Mouse (Mus musculus) C2C12 (cell line): ENCODE measurements around the gene Rho. TPM values are rescaled to one million over a fixed set of nuclear protein-coding genes. Genes with fewer than 3 reads are reported as not detected.

ENCODE experiments used
- H3K27me3 ChIP-seq: one replicate; pipeline ENCODE4 v1.6.1; 2011; ENCODE audit not compliant: control insufficient read depth, insufficient read depth, insufficient read length
- H3K36me3 ChIP-seq: one replicate; pipeline ENCODE4 v1.6.1; 2011; ENCODE audit not compliant: control insufficient read depth, insufficient read depth
- H3K4me3 ChIP-seq: one replicate; pipeline ENCODE4 v1.5.1; 2011; ENCODE audit warnings: mild to moderate bottlenecking, control low read depth; ENCODE audit not compliant: poor library complexity, insufficient read depth, severe bottlenecking
- H3K79me2 ChIP-seq: one replicate; pipeline ENCODE4 v1.6.1; 2011; ENCODE audit not compliant: control insufficient read depth, insufficient read depth
- H3K79me3 ChIP-seq: one replicate; pipeline ENCODE4 v1.6.1; 2011; ENCODE audit warnings: low read depth, control low read depth
- H3ac ChIP-seq: one replicate; pipeline ENCODE3; 2011; ENCODE audit warnings: low read depth; ENCODE audit not compliant: control insufficient read depth, insufficient read length
- CEBPB ChIP-seq: IDR thresholded peaks from one replicate; pipeline ENCODE4 v1.6.1; 2011; ENCODE audit warnings: low read depth, mild to moderate bottlenecking, control low read depth, moderate library complexity
- CTCF ChIP-seq: IDR thresholded peaks from one replicate; pipeline ENCODE4 v1.5.1; 2011; ENCODE audit not compliant: control insufficient read depth, insufficient read depth, insufficient read length
- FOSL1 ChIP-seq: IDR thresholded peaks from one replicate; pipeline ENCODE4 v1.8.0; 2011; ENCODE audit warnings: mild to moderate bottlenecking, low read length; ENCODE audit not compliant: poor library complexity, insufficient read depth, severe bottlenecking
- MAX ChIP-seq: IDR thresholded peaks from one replicate; pipeline ENCODE4 v1.6.1; 2011; ENCODE audit warnings: mild to moderate bottlenecking, control low read depth
- MYOD1 ChIP-seq: IDR thresholded peaks from one replicate; pipeline ENCODE4 v1.6.1; 2011; ENCODE audit warnings: low read depth; ENCODE audit not compliant: control insufficient read depth, insufficient read length
- MYOG ChIP-seq: IDR thresholded peaks from one replicate; pipeline ENCODE4 v1.6.1; 2011; ENCODE audit not compliant: control insufficient read depth, insufficient read length; ENCODE audit errors: extremely low read depth
- USF1 ChIP-seq: IDR thresholded peaks from one replicate; pipeline ENCODE4 v1.6.1; 2011; ENCODE audit warnings: low read depth, mild to moderate bottlenecking, control low read depth, moderate library complexity
- polyA plus RNA-seq: library from polyadenylated mRNA; unstranded; fragments of >200 nt; fragmentation: generic; extraction: Trizol; gene quantifications from one replicate; pipeline ENCODE4 v1.2.1, GENCODE M21; 2012; ENCODE audit warnings: missing spikeins

The Rho gene
- polyA plus RNA-seq, 1 experiment = 0.01 TPM

DNA sequence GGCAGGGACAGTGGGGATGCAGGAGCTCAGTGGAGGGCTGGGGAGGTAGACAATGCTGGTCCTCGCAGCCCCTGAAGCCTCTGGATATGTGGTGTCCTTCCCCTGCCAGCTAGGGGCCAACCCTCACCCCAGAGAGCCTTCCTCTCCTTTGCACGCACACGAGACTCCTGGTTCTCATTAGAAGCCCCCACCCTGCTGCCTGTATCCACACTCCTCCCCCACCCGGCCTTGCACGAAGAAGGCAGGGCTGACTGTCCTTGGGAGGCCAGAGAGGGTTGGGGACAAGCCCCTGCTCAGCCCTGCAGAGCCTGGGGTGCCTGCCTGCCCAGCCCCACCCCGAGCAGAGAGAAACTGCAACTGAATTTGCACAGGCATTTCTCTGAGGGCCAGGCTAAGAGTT, 26.1 kb downstream of the Rho start:
- peaks cover 13% of the 10 kb centered on the region for H3K36me3 ChIP-seq
- no peak overlapping the region for H3K4me3 ChIP-seq
- H3ac ChIP-seq = no peak overlapping the region
- H3K79me3 ChIP-seq = no peaks in the 10 kb centered on the region
- TF ChIP-seq MAX (no peak), FOSL1 (no peak), CEBPB (no peak), MYOG (no peak), USF1 (no peak), CTCF (no peak), MYOD1 (no peak)
- no peaks in the 10 kb centered on the region for H3K27me3 ChIP-seq
- H3K79me2 ChIP-seq = no peaks in the 10 kb centered on the region

DNA sequence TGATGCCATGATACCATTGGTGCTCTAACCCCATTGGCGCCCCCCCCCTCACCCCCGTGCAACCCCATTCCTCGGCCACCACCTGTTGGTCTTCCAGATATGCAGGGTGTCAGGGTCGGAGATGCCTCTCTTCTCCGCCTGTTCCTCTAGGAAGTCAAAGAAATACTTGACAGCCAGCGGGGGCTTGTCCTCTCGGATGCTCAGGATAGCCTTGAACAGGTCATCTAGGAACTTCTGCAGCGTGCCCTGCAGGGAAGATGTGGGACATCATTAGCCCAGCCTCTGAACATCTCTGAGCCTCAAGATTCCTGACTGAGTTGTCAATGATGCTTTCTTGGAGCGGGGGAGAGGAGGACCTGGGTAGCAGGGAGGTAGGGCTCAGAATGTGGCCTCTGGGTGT, 26.9 kb downstream of the Rho start:
- Histone ChIP-seq H3K79me3 (no peaks in the 10 kb centered on the region), H3K4me3 (no peak overlapping the region), H3K27me3 (no peaks in the 10 kb centered on the region), H3K79me2 (no peaks in the 10 kb centered on the region), H3K36me3 (peaks cover 13% of the 10 kb centered on the region), H3ac (no peak overlapping the region)
- TF ChIP-seq MYOG = no peak
- TF ChIP-seq MYOD1 = no peak
- no peak for TF ChIP-seq CEBPB
- no peak for TF ChIP-seq CTCF
- no peak for TF ChIP-seq MAX
- TF ChIP-seq USF1 = no peak
- TF ChIP-seq FOSL1 = no peak

DNA sequence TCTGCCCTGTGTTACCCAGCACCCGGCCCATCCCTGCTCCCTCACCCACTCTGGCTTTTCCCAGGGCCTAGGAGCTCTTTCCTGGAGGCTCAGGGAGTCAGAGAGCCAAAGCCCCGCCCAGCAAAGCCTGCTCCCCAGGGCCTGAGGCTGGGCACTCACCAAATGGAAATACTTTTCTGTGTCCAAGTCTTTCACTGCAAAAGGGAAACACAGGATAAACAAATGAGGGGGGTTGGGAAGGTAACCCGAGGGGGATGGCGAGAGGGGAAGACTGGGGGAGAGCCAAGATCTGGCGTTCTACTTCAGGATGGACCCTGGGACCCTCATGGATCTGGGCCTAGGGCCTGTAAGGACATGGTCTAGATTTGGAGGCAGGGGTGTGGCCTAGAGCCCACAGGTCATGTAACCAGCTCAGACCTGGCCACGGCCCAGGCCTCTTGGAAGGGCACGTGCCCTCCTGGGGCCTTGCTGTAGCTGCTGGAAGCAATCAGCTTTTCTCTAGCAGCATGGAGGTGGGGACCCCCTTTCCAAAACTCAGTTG, 27.7 kb downstream of the Rho start:
- Histone ChIP-seq H3K79me3 (no peaks in the 10 kb centered on the region), H3K36me3 (peaks cover 13% of the 10 kb centered on the region), H3K79me2 (no peaks in the 10 kb centered on the region), H3K4me3 (no peak overlapping the region), H3K27me3 (no peaks in the 10 kb centered on the region), H3ac (no peak overlapping the region)
- TF ChIP-seq MYOG (no peak), FOSL1 (no peak), USF1 (peak; percentile 9), CTCF (no peak), MAX (no peak)

DNA sequence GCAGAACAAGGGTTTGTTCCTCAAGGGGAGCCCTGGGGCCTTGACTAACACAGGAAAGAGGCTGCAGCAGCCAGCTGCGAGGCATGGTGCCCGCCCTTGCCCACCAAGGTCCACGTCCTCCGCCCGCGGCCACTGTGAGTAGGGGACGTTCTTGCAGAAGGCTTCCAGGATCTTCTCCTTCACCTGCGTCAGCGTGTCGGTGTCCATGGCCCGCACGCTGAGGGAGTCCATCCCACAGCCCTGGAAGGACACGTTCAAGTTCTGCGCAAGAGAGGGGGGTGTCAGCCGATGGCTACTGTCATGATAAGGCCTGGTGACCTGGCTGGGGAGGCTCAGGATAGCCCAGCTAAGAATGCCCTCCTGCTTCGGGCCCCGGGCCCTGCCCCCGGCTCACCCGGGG, 28.8 kb downstream of the Rho start:
- Histone ChIP-seq H3K79me3 (no peaks in the 10 kb centered on the region), H3ac (no peak overlapping the region), H3K79me2 (no peaks in the 10 kb centered on the region), H3K27me3 (no peaks in the 10 kb centered on the region), H3K4me3 (no peak overlapping the region), H3K36me3 (peaks cover 11% of the 10 kb centered on the region)
- TF ChIP-seq MYOG (no peak), CTCF (no peak), CEBPB (no peak), MYOD1 (no peak), MAX (no peak), FOSL1 (no peak), USF1 (no peak)

DNA sequence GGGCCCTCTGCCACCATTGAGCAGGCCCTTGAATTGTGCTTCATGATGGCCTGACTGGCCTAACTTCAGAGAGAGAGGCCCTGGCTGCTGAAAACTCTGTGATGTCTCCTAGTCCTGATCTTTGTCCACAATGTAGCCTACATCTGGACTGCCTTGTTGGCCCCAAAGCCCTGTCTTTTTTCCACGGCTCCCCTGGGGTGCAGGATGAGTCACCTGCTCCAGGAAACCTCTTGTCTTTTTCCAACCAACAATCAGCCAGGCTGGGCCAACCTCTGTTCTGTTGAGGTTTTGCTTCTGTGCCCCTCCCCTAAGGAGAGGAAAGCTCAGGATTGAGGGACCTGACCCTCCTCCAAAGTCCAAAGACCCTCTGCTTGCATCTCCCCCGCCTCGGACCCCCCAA, 30.2 kb downstream of the Rho start:
- Histone ChIP-seq H3K79me3 (no peaks in the 10 kb centered on the region), H3K36me3 (peaks cover 11% of the 10 kb centered on the region), H3K79me2 (no peaks in the 10 kb centered on the region), H3ac (no peak overlapping the region), H3K27me3 (no peaks in the 10 kb centered on the region), H3K4me3 (no peak overlapping the region)
- no peak for TF ChIP-seq CEBPB
- TF ChIP-seq MYOG = no peak

DNA sequence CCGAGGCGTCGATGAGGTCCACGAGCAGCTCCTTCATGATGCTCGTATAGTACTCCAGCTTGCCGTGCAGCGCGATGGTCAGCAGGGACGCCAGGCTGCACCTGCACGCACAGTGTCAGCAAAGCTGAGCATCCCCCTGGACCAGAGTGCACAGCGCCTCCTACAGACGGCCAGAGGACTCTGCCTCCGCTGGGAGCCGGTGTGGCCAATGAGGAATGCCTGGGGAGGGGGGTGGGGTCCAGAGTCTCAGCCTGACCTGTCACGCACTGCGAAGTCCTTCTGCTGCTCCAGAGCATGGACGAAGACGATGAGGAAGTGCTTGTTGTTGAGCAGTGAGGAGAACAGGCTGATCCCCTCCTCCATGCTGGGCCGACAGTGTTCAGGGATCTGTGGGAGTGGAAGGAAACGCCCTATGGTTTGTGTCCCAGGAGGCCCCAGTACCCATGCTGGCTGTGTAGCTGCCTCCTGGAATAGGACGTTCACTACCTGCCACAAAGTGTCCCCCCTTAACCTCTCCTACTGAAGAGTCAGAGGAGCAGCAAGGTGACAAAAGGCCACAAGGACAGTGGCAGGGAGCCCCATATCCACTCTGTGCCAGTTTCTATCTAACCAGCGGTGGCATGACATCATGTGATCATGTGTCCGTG, 31.0 kb downstream of the Rho start:
- H3K27me3 ChIP-seq = no peaks in the 10 kb centered on the region
- H3K36me3 ChIP-seq = peaks cover 11% of the 10 kb centered on the region
- H3K79me3 ChIP-seq = no peaks in the 10 kb centered on the region
- TF ChIP-seq MYOG (no peak), MYOD1 (no peak), CTCF (no peak), FOSL1 (no peak), USF1 (no peak), CEBPB (no peak), MAX (no peak)
- no peak overlapping the region for H3K4me3 ChIP-seq
- H3K79me2 ChIP-seq = no peaks in the 10 kb centered on the region
- H3ac ChIP-seq = no peak overlapping the region
